Mouse (Mus musculus) spleen, adult 12 weeks (tissue): ENCODE results near the gene Aqp7.
"Not testable (repeated sequence)": the region's sequence is repeated elsewhere in the genome, so short reads cannot be mapped to it uniquely, and the experiment has no call there.

Source experiments
- DNase-seq: peaks from one replicate; pipeline ENCODE4 v3.0.0; 2022; ENCODE audit warnings: low spot score

The Aqp7 gene

GRCm38 (mm10) chr4:41047524-41048271 is at the start of gene Aqp7:
Gene Aqp7, minus strand, starts transcription at chr4:41048139.
- DNase-seq: no peak

- DNase-seq: no peak
These were observed 49.4 kb upstream of the Aqp7 start for GRCm38 (mm10) chr4:41097381-41097780.

DNA sequence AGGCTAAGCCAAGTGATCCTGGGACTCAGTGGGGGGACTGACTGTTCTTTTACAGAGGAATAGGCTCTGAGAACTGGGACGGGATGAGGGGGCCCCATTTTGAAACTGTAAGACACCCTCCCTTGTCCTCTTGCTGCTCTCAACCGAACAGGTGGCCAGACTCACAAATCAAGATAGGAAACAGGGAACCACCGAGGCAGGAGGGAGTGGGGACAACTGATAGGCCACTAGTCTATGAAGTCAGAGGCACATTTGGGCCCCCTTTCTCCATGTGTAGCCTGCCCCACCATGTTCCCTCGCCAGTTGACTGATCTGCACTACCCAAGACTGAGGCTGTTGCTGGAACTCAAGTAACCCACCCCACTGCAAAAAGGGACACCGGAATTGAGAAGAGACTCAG is 48.9 kb upstream of the Aqp7 start:
- no peak for DNase-seq

DNA sequence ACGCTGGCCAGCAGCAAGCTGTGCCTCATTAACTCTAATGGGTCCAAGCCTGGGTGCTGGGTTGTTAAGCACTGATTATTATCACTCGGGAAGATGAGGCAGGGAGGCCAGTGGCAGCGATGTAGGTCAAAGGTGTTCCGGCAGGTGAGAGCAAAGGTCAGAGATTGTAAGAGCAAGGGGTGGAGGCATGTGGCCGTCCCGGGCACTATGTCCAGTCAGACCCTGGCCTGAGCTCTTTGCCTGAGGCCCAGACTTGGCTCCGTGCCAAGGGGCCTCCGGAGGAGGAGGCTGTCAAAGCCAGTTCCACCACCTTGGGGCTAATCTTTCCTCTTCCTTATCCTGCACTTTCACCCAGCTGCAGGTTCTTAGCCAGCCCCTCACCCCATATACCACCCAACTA is 48.2 kb upstream of the Aqp7 start:
- no peak for DNase-seq

DNA sequence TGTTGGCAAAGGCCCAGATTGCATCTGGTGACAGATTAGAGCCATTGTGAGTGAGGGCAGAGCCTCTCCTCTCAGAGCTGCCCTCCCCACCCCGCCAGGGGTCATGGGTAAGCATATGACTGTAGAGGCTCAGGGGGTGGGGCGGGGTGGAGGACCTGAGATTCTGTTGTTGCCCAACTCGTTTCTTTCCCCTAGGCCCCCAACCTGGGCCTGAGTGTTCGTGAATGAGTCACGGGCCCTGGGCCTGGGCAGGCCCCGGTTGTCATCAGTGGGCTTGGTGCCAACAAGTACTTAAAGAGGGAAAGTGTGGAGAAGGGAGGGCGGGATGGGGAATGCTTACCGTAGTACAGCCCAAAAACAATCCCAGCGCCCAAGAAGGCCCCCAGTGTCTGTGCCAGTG is 46.4 kb upstream of the Aqp7 start:
- no peak for DNase-seq

GRCm38 (mm10) chr4:41092958-41093357 is 45.0 kb upstream of the Aqp7 start:
- no peak for DNase-seq

GRCm38 (mm10) chr4:41091391-41091790 is 43.5 kb upstream of the Aqp7 start:
- DNase-seq: no peak

DNA sequence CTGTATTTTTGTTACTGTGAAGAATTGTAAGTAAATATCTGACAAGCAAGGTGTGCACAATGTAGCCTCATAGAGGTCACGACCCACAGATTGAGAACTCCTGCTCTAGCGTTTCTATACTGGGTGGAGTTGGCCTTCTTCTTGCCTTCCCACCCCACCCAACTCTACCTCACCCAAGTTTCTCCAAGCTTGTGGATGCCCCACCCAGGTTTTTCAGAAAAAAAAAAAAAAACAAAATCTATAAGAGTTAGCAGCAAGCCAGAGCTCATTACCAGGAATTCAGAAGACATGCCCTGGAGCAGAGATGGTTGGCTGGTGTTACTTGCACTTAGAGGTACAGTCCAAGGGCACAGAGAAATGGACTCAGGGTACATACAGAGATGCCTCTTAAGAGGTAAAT is 41.8 kb upstream of the Aqp7 start:
- no peak for DNase-seq

DNA sequence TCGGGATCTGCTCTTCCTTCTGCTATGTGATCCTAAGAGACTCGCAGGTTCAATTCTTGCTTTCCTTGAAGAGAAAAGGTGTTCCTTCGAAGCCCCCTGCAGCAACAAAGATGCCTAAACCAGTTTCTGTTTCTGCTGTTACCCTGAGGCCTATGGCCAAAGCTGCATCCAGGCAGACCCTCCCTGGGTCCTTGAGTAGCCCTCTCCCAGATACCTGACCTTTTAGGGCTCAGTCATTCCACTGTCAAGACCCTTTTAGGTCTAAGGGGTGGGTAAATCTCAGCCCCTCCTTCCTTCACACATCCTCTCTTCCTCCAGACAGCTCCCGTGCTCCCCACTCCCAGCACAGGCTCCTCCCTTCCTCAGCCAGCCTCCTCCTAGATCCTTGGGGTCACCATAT is 41.2 kb upstream of the Aqp7 start:
- no peak for DNase-seq

GRCm38 (mm10) chr4:41087459-41088298 is 39.7 kb upstream of the Aqp7 start:
- peak; percentile 36 for DNase-seq

DNA sequence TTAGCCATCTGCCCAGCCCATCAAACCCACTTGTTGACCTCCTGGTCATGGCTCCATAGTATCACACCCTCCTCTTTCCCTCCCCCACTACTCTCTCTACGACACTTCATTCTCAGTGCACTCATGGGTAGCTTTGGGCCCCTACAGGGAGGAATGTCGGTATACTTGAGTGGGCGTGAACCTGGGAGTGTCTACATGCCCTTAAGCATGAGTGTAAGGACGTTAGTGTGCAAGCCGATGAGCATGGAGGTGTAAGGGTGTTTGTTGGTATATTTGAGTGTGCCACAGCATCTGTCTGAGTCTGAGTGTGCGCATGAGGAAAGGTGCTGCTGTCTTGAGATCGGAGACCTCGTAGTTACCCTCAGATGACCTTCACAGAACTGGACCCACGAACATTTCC is 39.0 kb upstream of the Aqp7 start:
- DNase-seq: no peak

DNA sequence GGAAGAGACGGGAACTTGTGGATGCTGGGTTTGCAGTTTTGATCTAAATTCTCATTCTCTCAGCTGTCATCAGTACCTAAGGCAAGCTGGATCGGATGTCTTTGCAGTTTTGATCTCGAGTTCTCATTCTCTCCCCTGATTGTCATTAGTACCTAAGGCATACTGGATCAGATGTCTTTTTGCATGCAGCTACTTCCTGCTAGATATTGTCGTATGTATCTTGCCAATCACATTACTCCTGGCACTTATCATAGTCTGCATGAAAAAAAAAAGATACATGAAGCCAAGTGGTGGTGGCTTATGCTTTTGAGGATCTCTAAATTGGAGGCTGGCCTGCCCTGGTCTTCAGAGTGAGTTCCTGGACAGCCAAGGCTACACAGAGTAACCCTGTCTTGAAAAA is 36.9 kb upstream of the Aqp7 start:
- DNase-seq: no peak

- not testable (repeated sequence) for DNase-seq
These were observed 34.9 kb upstream of the Aqp7 start for GRCm38 (mm10) chr4:41082803-41083202.

DNA sequence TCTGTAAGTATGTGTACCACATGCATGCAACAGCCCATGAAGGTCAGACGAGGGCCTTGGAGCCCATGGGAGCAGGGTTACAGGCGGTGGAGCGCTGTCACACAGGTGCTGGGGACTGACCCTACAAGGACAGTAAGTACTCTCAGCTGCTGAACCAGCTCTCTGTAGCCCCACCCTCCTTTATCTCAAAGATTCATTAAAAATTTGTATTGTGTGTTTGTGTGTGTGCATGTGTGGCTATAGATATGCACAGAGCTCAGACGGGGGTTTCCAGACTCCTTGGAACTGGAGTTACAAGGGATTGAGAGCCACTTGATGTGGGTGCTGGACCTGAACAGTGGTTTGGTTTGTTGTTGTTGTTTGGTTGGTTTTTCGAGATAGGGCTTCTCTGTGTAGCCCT is 33.8 kb upstream of the Aqp7 start:
- DNase-seq: no peak

GRCm38 (mm10) chr4:41078726-41079125 is 30.8 kb upstream of the Aqp7 start:
- no peak for DNase-seq

DNA sequence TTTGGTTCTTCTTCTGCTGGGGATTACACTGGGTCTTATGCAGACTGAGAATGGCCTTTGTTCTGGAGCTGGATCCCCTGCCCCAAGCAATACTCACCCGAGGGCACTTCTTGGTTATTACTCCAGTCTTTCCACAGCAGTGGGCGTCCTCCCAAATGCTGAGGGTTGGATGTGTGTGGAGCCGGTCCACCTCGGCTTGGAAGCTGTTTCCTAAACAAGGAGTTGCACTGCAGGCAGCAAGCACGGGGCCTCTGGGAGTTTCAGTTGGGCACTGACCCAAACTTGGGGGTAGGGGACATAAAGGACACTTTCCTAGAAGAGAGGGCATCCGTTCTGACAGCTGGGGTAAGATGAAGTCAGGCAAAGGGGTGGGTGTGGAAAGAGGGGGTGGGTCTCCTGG is 26.5 kb upstream of the Aqp7 start:
- no peak for DNase-seq

DNA sequence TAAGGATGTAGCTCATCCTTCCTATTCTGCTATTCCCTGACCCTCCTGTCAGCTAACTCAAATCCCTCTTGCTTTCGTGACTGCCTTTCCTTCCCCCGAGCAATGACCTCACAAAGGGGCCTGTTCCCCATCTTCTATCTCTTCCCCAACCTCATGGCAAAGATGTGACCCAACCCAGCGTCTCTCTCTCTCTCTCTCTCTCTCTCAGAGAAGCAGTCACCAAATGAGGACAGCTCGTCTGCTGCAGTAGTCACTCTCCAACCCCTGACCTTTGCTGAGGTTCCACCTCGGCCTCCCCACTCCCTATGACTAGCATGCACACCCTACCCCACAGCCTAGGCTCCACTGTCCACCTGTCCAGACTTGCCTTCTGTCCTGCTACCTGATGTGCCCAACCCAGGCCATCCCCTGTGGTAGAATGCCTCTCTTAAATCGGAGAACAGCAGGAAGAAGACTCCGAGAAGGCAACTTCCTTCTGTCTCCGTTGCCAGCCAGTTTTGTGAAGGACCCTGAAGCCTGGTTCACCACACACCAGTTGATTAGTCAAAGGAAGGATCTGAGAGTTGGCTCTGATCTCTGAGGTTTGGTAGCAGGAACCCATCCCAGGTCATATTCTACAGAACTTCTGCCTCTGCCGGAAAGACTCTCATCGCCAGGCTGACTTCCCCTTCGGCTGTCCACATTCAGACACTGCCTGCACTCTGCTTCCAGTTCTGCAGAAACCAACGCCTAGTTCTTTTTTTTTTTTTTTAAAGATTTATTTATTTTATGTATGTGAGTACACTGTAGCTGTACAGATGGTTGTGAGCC is 25.3 kb upstream of the Aqp7 start:
- DNase-seq: no peak

- no peak for DNase-seq
These were observed 23.8 kb upstream of the Aqp7 start for GRCm38 (mm10) chr4:41071500-41072429.

DNA sequence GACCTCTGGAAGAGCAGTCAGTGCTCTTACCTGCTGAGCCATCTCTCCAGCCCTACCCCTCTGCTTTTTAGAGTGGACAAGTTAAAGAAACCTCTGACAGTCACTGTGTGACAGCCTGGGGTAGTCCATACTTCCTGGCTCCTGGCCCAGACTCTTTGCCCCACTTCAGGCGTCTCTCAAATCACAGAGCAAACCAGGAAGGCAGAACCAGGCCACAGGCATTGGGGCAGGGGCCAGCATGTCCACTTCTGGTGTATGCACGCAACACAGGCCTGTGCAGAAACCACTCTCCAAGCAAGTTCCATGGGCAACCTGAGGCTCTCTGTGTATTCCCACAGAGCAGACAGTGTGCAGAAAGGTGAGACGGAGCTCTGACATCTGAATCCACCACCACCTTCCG is 17.3 kb upstream of the Aqp7 start:
- no peak for DNase-seq

- DNase-seq: no peak
These were observed 16.1 kb upstream of the Aqp7 start for GRCm38 (mm10) chr4:41063894-41064673.

DNA sequence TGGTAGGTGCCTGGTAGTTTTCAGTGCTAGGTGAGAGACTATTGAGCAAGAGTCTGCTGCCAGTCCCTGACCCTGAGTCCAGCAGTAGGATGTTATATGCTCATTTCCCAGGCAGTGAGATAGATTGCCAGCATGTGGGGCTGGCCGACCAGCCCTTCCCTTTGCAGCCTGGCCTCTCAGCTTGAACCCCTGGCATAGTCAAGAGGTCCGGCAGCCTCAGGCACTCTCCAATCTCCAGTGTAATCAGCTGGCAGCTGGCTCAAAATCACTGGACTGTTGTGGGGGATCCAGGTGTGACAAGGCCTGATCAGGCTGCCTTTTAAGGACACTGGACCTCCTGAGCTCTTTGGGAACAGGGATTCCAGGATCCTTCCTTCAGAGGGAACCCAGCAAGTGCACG is 15.4 kb upstream of the Aqp7 start:
- no peak for DNase-seq
